Mouse (Mus musculus) limb, embryonic 13.5 days (tissue): ENCODE measurements around the gene Mllt10. TPM values are rescaled to one million over a fixed set of nuclear protein-coding genes. Genes with fewer than 3 reads are reported as not detected.

Experiments
- ATAC-seq: fragments of 200-750 bp; cut with Nextera tagmentation; 2 replicates; pipeline ENCODE4 v1.8.0; 2017; ENCODE audit warnings: low read depth, moderate number of reproducible peaks, moderate TSS enrichment; ENCODE audit not compliant: low FRiP score
- H3K27ac ChIP-seq: fragments of 300-500 bp; sonication (generic); 2 replicates; pipeline ENCODE4 v1.5.1; 2015; ENCODE audit warnings: inconsistent platforms, mild to moderate bottlenecking, moderate library complexity
- H3K27me3 ChIP-seq: fragments of 300-500 bp; sonication (generic); 2 replicates; pipeline ENCODE4 v1.6.1; 2015; ENCODE audit warnings: mild to moderate bottlenecking, inconsistent platforms
- H3K36me3 ChIP-seq: fragments of 300-500 bp; sonication (generic); 2 replicates; pipeline ENCODE4 v1.6.1; 2015; ENCODE audit warnings: inconsistent platforms, mild to moderate bottlenecking, moderate library complexity
- H3K4me1 ChIP-seq: fragments of 300-500 bp; sonication (generic); 2 replicates; pipeline ENCODE4 v1.6.1; 2015; ENCODE audit warnings: inconsistent platforms
- H3K4me2 ChIP-seq: fragments of 300-500 bp; sonication (generic); replicated peaks from 2 replicates; pipeline ENCODE4 v1.6.1; 2015; ENCODE audit warnings: inconsistent platforms, mild to moderate bottlenecking, moderate library complexity
- H3K4me3 ChIP-seq: fragments of 300-500 bp; sonication (generic); 2 replicates; pipeline ENCODE4 v1.5.1; 2015; ENCODE audit warnings: moderate library complexity, mild to moderate bottlenecking, inconsistent platforms
- H3K9ac ChIP-seq: fragments of 300-500 bp; sonication (generic); 2 replicates; pipeline ENCODE4 v1.6.1; 2015; ENCODE audit warnings: mild to moderate bottlenecking, inconsistent platforms
- H3K9me3 ChIP-seq: fragments of 300-500 bp; sonication (generic); 2 replicates; pipeline ENCODE4 v1.6.1; 2016; ENCODE audit warnings: inconsistent platforms
- WGBS: fragments of 180-500 bp; shearing (Covaris S2); methylation state at CpG from one replicate; pipeline ENCODE4 v1.1.7; 2015; 5-methylcytosine and 5-hydroxymethylcytosine counted together
- polyA plus RNA-seq: library from polyadenylated mRNA; unstranded; fragments of >200 nt; fragmentation: Nextera tagmentation; extraction: Ambion mirVana; gene quantifications from 2 replicates; pipeline ENCODE4 v1.2.1, GENCODE M21; 2015

Mllt10 gene
- polyA plus RNA-seq, 1 experiment from 2014 or later, result 68.1 TPM

- under 1% methylated on average over 44 of the region's 44 CpGs for WGBS
- Histone ChIP-seq H3K9ac (peak overlapping the region; percentile 95), H3K4me3 (peak overlapping the region; percentile 67), H3K4me2 (peak overlapping the region; percentile 99), H3K9me3 (no peaks in the 10 kb centered on the region), H3K27me3 (no peaks in the 10 kb centered on the region; the same call in 1 of the 2 replicates), H3K4me1 (peaks cover 33% of the 10 kb centered on the region), H3K36me3 (no peaks in the 10 kb centered on the region), H3K27ac (peak overlapping the region; percentile 98)
- peak; percentile 77 for ATAC-seq
Observed at GRCm38 (mm10) chr2:18027448-18028139, 27.4 kb upstream of the Mllt10 start.

- ATAC-seq, result peak; percentile 78
- no peaks in the 10 kb centered on the region; the same call in 1 of the 2 replicates for H3K27me3 ChIP-seq
- no peaks in the 10 kb centered on the region for H3K36me3 ChIP-seq
- H3K9me3 ChIP-seq, result no peaks in the 10 kb centered on the region
- peak overlapping the region; percentile 98 for H3K27ac ChIP-seq
- H3K9ac ChIP-seq, result peak overlapping the region; percentile 95
- WGBS, result under 1% methylated on average over 61 of the region's 61 CpGs
- peaks cover 38% of the 10 kb centered on the region for H3K4me1 ChIP-seq
- H3K4me3 ChIP-seq, result peak overlapping the region; percentile 67
- H3K4me2 ChIP-seq, result peak overlapping the region; percentile 99
Observed at GRCm38 (mm10) chr2:18028140-18029021, 26.7 kb upstream of the Mllt10 start.

GRCm38 (mm10) chr2:18029656-18030055, 25.4 kb upstream of the Mllt10 start:
- Histone ChIP-seq H3K27me3 (no peaks in the 10 kb centered on the region; the same call in 1 of the 2 replicates), H3K27ac (no peak overlapping the region), H3K4me3 (no peak overlapping the region), H3K9me3 (no peaks in the 10 kb centered on the region), H3K36me3 (no peaks in the 10 kb centered on the region), H3K4me1 (peaks cover 44% of the 10 kb centered on the region), H3K4me2 (no peak overlapping the region), H3K9ac (no peak overlapping the region)
- 79% methylated on average over 7 of the region's 7 CpGs for WGBS
- ATAC-seq, result no peak

GRCm38 (mm10) chr2:18030581-18030980, 24.5 kb upstream of the Mllt10 start:
- Histone ChIP-seq H3K4me2 (0 out of 2 replicates have a peak overlapping the region, but pooled peaks have one; percentile 14), H3K9ac (no peak overlapping the region), H3K27ac (no peak overlapping the region), H3K27me3 (no peaks in the 10 kb centered on the region; the same call in 1 of the 2 replicates), H3K4me1 (peaks cover 44% of the 10 kb centered on the region), H3K9me3 (no peaks in the 10 kb centered on the region), H3K4me3 (no peak overlapping the region), H3K36me3 (no peaks in the 10 kb centered on the region)
- no peak for ATAC-seq
- 66% methylated on average over 8 of the region's 8 CpGs for WGBS

- Histone ChIP-seq H3K4me1 (peaks cover 42% of the 10 kb centered on the region), H3K27me3 (no peaks in the 10 kb centered on the region; the same call in 1 of the 2 replicates), H3K9ac (peak overlapping the region; percentile 84), H3K4me3 (peak overlapping the region; percentile 45), H3K9me3 (no peaks in the 10 kb centered on the region), H3K4me2 (peak overlapping the region; percentile 91), H3K27ac (0 out of 2 replicates have a peak overlapping the region, but pooled peaks have one; percentile 49), H3K36me3 (no peaks in the 10 kb centered on the region)
- no peak for ATAC-seq
- 5% methylated on average over 26 of the region's 26 CpGs for WGBS
Observed at GRCm38 (mm10) chr2:18031271-18031821, 23.7 kb upstream of the Mllt10 start.

GRCm38 (mm10) chr2:18031831-18032537, 23.1 kb upstream of the Mllt10 start:
- Histone ChIP-seq H3K36me3 (no peaks in the 10 kb centered on the region), H3K9me3 (no peaks in the 10 kb centered on the region), H3K27ac (peak overlapping the region; percentile 49; the same call in 1 of the 2 replicates), H3K4me2 (peak overlapping the region; percentile 91), H3K4me1 (peaks cover 36% of the 10 kb centered on the region), H3K9ac (peak overlapping the region; percentile 84), H3K27me3 (no peaks in the 10 kb centered on the region; the same call in 1 of the 2 replicates), H3K4me3 (peak overlapping the region; percentile 45)
- WGBS, result 1% methylated on average over 34 of the region's 34 CpGs
- ATAC-seq, result peak; percentile 12; the same call in 1 of the 2 replicates

- Histone ChIP-seq H3K9ac (no peak overlapping the region), H3K4me2 (no peak overlapping the region; the same call in 1 of the 2 replicates), H3K27ac (no peak overlapping the region), H3K9me3 (no peaks in the 10 kb centered on the region), H3K4me1 (peaks cover 33% of the 10 kb centered on the region), H3K36me3 (no peaks in the 10 kb centered on the region), H3K4me3 (no peak overlapping the region), H3K27me3 (no peaks in the 10 kb centered on the region; the same call in 1 of the 2 replicates)
- ATAC-seq, result no peak
- 58% methylated on average over 5 of the region's 5 CpGs for WGBS
Observed at GRCm38 (mm10) chr2:18032538-18032895, 22.5 kb upstream of the Mllt10 start.

- Histone ChIP-seq H3K9me3 (no peaks in the 10 kb centered on the region), H3K4me3 (no peak overlapping the region), H3K4me2 (no peak overlapping the region), H3K27me3 (no peaks in the 10 kb centered on the region; the same call in 1 of the 2 replicates), H3K4me1 (peaks cover 36% of the 10 kb centered on the region), H3K9ac (no peak overlapping the region), H3K27ac (no peak overlapping the region), H3K36me3 (no peaks in the 10 kb centered on the region)
- ATAC-seq, result no peak
- WGBS, result 53% methylated on average over 10 of the region's 10 CpGs
Observed at GRCm38 (mm10) chr2:18033166-18034108, 21.6 kb upstream of the Mllt10 start.

- Histone ChIP-seq H3K36me3 (no peaks in the 10 kb centered on the region), H3K4me2 (no peak overlapping the region), H3K27me3 (no peaks in the 10 kb centered on the region; the same call in 1 of the 2 replicates), H3K4me3 (no peak overlapping the region), H3K9me3 (no peaks in the 10 kb centered on the region), H3K9ac (no peak overlapping the region), H3K27ac (no peak overlapping the region), H3K4me1 (peaks cover 46% of the 10 kb centered on the region)
- WGBS, result 59% methylated on average over 10 of the region's 10 CpGs
- ATAC-seq, result no peak
Observed at GRCm38 (mm10) chr2:18034371-18035250, 20.4 kb upstream of the Mllt10 start.

- H3K4me3 ChIP-seq, result no peak within 1 kb of the TSS
- 71% methylated on average over 2 of the region's 2 CpGs for WGBS
- no peak within 1 kb of the TSS for H3K4me2 ChIP-seq
- no peak for ATAC-seq
- H3K4me1 ChIP-seq, result peaks cover 53% of the 10 kb centered on the region
- H3K9ac ChIP-seq, result no peak within 1 kb of the TSS
- no peaks in the 10 kb centered on the region for H3K9me3 ChIP-seq
- no peak within 1 kb of the TSS for H3K27ac ChIP-seq
- no peaks in the 10 kb centered on the region; the same call in 1 of the 2 replicates for H3K27me3 ChIP-seq
- H3K36me3 ChIP-seq, result 0 out of 2 replicates have a peak, but pooled peaks cover 3% of the 10 kb centered on the region
Observed at GRCm38 (mm10) chr2:18037491-18037890, 17.5 kb upstream of the Mllt10 start, which contains the start of gene A930004D18Rik. A930004D18Rik (minus strand) TSS chr2:18037737.
